Mouse (Mus musculus): ENCODE measurements at regions not wholly inside any gene's neighbourhood (a gene's known extent, or its start where the extent isn't known, plus 50 kb on each side); places are given as distances from the start of the nearest gene placed in this dataset.
"Not testable (repeated sequence)": the region's sequence is repeated elsewhere in the genome, so short reads cannot be mapped to it uniquely, and the experiment has no call there.

- no peak for DNase-seq
Measured at GRCm38 (mm10) chr11:111996395-111996794, 785.6 kb upstream of the Sox9 start.

- DNase-seq, result not testable (repeated sequence)
Measured at GRCm38 (mm10) chr11:112010848-112011247, 771.2 kb upstream of the Sox9 start.

GRCm38 (mm10) chr11:112017906-112018305 lies 764.1 kb upstream of the Sox9 start:
- no peak for DNase-seq

GRCm38 (mm10) chr11:112028031-112028430 lies 754.0 kb upstream of the Sox9 start:
- no peak for DNase-seq

GRCm38 (mm10) chr11:112038741-112039140 lies 743.3 kb upstream of the Sox9 start:
- no peak for DNase-seq

GRCm38 (mm10) chr11:112044455-112044854 lies 737.6 kb upstream of the Sox9 start:
- DNase-seq, result no peak

- DNase-seq, result no peak
Measured at GRCm38 (mm10) chr11:112045353-112045752, 736.7 kb upstream of the Sox9 start.

GRCm38 (mm10) chr11:112050362-112050761 lies 731.7 kb upstream of the Sox9 start:
- DNase-seq, result no peak

GRCm38 (mm10) chr11:112055591-112055990 lies 726.4 kb upstream of the Sox9 start:
- no peak for DNase-seq

GRCm38 (mm10) chr11:112067176-112067575 lies 714.8 kb upstream of the Sox9 start:
- no peak for DNase-seq

- no peak for DNase-seq
Measured at GRCm38 (mm10) chr11:112068821-112069220, 713.2 kb upstream of the Sox9 start.

GRCm38 (mm10) chr11:112071571-112071970 lies 710.5 kb upstream of the Sox9 start:
- DNase-seq, result no peak

GRCm38 (mm10) chr11:112081386-112081785 lies 700.6 kb upstream of the Sox9 start:
- no peak for DNase-seq

GRCm38 (mm10) chr11:112083019-112083418 lies 699.0 kb upstream of the Sox9 start:
- DNase-seq, result no peak

GRCm38 (mm10) chr11:112092168-112092567 lies 689.9 kb upstream of the Sox9 start:
- DNase-seq, result no peak

GRCm38 (mm10) chr11:112095009-112095408 lies 687.0 kb upstream of the Sox9 start:
- DNase-seq, result no peak

GRCm38 (mm10) chr11:112098161-112098560 lies 683.9 kb upstream of the Sox9 start:
- no peak for DNase-seq

- DNase-seq, result no peak
Measured at GRCm38 (mm10) chr11:112103252-112103651, 678.8 kb upstream of the Sox9 start.

GRCm38 (mm10) chr11:112106891-112107290 lies 675.1 kb upstream of the Sox9 start:
- no peak for DNase-seq

GRCm38 (mm10) chr11:112107314-112107713 lies 674.7 kb upstream of the Sox9 start:
- DNase-seq, result no peak

GRCm38 (mm10) chr11:112121026-112121425 lies 661.0 kb upstream of the Sox9 start:
- DNase-seq, result no peak

GRCm38 (mm10) chr11:112121831-112122230 lies 660.2 kb upstream of the Sox9 start:
- DNase-seq, result no peak

- DNase-seq, result no peak
Measured at GRCm38 (mm10) chr11:112125249-112125933, 656.6 kb upstream of the Sox9 start.

GRCm38 (mm10) chr11:112130090-112130489 lies 651.9 kb upstream of the Sox9 start:
- no peak for DNase-seq

GRCm38 (mm10) chr11:112137401-112138020 lies 644.5 kb upstream of the Sox9 start:
- no peak for DNase-seq
